Mouse (Mus musculus) testis, postnatal 14 days (tissue): Measurements from ENCODE around the gene Fhit.

Source experiments
- DNase-seq: peaks from one replicate; pipeline ENCODE4 v3.0.0; 2021; ENCODE audit warnings: low spot score

Gene Fhit

DNA sequence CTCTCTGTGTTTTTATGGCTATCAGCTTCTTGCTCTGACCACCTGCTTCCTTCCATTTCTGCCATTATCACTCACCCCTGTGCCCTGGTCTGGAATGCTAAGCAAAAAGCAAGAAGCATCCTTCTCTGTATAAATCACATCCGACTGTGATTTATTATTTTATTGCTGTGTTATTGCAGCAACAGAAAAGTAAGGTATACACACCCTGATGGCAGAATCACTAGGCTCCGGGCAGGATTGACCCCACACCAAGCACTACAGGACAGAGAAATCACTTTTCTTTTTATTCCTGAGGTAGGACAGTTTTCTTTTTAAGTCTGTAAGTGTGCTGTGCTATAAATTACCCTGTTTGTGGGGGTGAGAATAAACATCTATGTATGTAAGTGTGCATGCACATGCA, 460.1 kb downstream of the Fhit start:
- DNase-seq: no peak

GRCm38 (mm10) chr14:10680041-10680440, 481.8 kb downstream of the Fhit start:
- DNase-seq: no peak

- no peak for DNase-seq
These were observed 482.2 kb downstream of the Fhit start for GRCm38 (mm10) chr14:10679638-10680037.

DNA sequence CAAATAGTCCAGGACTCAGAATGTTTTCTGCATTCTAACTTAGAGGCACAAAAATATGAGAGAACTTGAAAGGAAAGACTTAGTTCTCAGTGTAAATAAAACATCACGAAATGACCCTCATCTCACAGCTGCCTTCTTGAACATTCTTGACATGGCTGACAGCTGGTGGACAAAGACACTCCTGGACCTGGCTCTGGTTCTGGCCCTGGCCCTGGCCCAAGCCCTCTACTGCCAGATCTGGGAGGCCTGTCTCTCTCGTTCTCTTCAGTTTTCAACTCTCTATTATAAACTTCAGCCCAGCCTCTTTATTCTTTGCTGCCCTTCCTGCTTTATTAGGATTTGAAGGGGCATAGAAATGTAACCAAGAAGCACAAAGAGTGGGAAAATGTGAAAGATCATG, 484.2 kb downstream of the Fhit start:
- no peak for DNase-seq

DNA sequence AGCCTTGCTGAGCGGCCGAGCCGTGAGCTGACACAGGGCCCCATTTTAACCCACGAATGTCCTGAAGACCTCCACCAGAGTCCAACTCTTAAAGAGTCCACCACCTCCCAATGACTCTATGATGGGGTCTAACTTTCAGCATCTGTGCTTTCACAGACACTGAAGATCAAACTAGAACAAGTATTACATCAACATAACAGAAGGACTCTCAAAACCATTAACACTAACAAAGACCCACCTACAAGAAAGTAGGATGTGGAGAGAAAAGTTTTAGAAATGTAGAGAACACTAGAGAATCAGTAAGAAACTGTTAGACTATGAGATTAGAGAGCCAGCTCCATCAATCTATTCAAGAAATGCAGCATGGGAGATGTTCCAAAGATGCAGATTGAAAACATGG, 501.6 kb downstream of the Fhit start:
- no peak for DNase-seq

GRCm38 (mm10) chr14:10659326-10659725, 502.5 kb downstream of the Fhit start:
- no peak for DNase-seq

GRCm38 (mm10) chr14:10658219-10658618, 503.6 kb downstream of the Fhit start:
- DNase-seq: no peak

GRCm38 (mm10) chr14:10657364-10657763, 504.5 kb downstream of the Fhit start:
- DNase-seq: no peak

DNA sequence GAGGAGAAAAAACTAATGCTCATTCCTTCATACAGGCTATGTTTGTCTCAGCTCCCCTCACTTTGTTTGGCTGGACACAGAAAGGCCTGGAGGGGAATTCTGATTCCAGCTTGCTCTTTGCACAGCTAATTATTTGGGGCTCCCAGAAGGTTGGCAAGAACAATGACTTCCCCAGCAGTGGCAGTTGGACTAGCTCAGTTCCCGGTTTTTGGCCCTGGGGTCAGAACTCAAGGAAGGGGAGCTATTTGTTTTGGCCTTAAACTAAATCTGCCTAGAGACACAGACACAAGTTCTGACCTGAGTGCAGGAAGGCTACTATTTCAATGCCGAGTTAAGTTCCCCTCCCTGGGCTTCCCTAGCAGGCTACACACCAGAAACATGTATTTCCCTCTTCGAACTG, 506.0 kb downstream of the Fhit start:
- DNase-seq: peak; percentile 14

DNA sequence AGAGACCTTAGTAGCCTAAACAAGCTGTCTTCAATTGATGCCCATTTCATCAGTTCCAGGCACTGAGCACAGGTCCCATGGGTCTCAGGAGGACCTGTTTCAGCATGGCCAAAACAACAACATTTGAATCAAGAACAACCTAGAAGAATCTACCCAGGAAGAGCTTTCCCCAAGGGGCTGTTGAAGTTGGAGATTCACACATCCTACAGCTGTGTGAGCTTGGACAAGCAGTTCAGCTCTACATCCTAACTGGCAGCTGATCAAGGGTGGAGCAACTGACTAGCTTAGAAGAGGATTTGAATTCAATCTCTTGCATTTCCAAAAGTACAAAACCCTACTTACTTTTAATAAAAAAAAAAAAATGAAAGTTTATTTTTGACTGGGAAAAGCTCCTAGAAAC, 514.0 kb downstream of the Fhit start:
- DNase-seq: peak; percentile 5

DNA sequence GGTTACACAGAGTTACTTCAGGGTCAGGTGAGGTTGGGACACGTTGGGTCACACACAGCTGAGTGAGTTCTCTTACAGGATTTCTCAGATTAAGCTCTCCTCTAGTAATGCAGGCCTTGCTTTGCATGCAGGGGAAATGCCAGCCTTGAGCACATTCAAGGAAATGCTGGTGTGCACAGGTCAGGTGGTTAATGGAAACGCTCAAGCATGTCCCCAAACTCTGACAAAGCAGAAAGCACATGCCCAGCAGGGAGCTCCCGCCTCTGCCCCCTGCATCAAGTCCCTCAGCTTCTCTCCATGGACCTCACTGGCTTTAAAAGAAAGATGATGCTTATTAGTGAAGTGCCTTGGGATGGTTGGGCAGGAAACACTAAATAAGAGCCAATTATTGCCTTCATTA, 530.1 kb downstream of the Fhit start:
- no peak for DNase-seq

- no peak for DNase-seq
These were observed 530.9 kb downstream of the Fhit start for GRCm38 (mm10) chr14:10630831-10631360.

- DNase-seq: no peak
These were observed 568.4 kb downstream of the Fhit start for GRCm38 (mm10) chr14:10593467-10593866.

- no peak for DNase-seq
These were observed 592.8 kb downstream of the Fhit start for GRCm38 (mm10) chr14:10568937-10569552.

DNA sequence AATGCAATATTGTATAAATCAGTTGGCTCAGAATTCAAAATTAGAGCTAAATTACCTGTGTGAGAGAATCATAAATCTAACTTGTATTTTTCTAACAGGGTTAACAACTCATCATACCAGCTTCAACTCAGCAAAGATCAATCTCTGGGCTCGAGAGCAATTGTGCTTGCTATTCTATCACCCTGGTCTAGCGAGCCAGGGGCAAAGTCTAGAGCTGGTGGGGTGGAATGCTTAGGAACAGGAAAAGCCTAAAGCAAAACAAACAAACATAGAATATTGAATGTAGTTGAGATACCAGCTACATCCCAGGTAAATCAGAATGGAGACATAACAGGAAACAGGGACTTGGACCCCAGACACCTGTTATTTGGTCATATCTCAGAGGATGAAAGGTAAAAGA, 594.1 kb downstream of the Fhit start:
- no peak for DNase-seq

GRCm38 (mm10) chr14:10554755-10555154, 607.1 kb downstream of the Fhit start:
- no peak for DNase-seq

DNA sequence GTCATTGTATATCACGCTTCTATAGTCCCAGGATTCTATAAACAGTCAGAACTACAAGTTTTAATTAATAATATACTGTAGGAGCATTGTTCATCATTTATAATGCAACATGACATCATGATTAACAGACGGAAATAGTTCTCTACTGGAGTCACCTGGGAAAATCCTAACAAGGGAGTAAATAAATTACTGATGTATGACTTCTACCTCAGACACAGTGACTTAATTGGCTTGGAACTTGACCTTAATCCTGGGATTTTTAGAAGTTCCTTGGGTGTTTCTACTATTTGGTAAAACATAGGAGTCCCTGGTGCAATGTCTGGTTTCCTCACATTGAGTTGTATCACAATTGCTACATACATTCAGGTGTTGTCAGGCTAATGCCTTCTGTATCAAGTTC, 613.2 kb downstream of the Fhit start:
- no peak for DNase-seq

- DNase-seq: no peak
These were observed 615.9 kb downstream of the Fhit start for GRCm38 (mm10) chr14:10545916-10546315.

GRCm38 (mm10) chr14:10534862-10535261, 627.0 kb downstream of the Fhit start:
- no peak for DNase-seq

- no peak for DNase-seq
These were observed 629.9 kb downstream of the Fhit start for GRCm38 (mm10) chr14:10531748-10532500.

DNA sequence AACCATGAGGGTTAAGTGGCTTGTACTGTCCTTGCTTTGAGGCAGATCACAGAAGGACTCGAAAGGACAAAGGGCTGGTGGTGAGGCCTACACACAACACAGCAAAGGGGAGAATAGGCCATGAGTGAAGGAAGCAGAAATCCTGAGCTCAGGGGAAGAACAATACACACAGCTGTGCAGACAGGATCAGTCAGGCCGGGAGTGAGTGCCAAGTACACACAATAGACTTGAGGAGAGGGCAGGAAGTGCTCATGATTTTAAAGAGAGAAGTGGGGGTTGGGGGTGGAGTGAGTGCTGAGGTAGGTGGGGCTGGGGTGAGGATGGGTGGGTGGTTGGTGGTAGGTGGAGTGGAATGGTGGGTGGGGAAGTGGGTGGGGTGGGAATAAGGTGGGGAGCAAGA, 635.0 kb downstream of the Fhit start:
- DNase-seq: no peak

DNA sequence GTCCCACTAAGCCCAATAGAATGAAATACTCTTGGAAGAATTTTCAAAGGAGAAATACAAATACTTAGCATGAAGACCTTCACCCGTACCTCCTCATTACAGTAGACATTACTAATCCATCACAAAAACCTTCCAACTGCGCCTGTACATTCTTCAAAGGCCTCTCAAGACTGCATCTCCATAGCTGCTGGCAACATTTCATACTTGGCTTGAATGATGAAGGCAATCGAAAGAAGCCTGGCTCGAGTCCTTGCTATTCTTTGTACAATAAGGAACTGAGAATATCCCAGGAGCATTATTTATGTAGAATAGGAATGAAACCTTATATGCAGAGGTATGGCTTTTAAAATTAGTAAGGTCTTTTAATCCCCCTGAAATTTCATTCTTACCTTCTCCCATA, 636.0 kb downstream of the Fhit start:
- DNase-seq: no peak

- no peak for DNase-seq
These were observed 647.8 kb downstream of the Fhit start for GRCm38 (mm10) chr14:10514026-10514425.

DNA sequence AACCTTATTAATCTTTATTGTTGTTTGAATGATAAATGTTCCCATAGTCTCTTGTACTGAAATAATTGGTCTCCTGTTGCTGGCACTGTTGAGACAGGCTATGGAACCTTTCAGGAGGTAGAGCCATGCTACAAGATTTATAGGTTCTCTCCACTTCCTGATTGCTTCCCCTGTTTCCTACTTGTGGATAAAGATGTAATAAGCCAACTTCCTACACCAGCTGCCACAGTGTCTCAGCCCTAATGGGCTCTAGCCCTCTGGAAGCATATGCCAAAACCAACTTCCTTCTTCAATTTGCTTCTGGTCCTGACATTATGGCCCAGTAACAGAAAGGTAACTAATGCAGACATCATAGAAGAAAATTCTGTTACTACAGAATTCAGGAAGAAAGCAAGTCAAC, 652.6 kb downstream of the Fhit start:
- DNase-seq: no peak
